Mouse (Mus musculus) liver, embryonic 14.5 days (tissue): ENCODE measurements around the gene Slco4a1. TPM values are rescaled to one million over a fixed set of nuclear protein-coding genes. Genes with fewer than 3 reads are reported as not detected.

Source experiments
- ATAC-seq: fragments of 200-750 bp; cut with Nextera tagmentation; 2 replicates; pipeline ENCODE4 v1.8.0; 2017; ENCODE audit warnings: moderate number of reproducible peaks, mild to moderate bottlenecking, moderate library complexity; ENCODE audit not compliant: insufficient read depth
- DNase-seq, 3 experiments: peaks; one replicate each; pipeline ENCODE4 v3.0.0-alpha.2; 2012 to 2013; ENCODE audit warnings: low read depth in 3 of 3, low spot score in 3 of 3
- H3K27ac ChIP-seq: fragments of 300-500 bp; sonication (generic); 2 replicates; pipeline ENCODE4 v1.5.1; 2014; ENCODE audit warnings: moderate library complexity, mild to moderate bottlenecking, control low read depth, inconsistent platforms
- H3K27me3 ChIP-seq: fragments of 300-500 bp; sonication (generic); 2 replicates; pipeline ENCODE4 v1.6.1; 2014; ENCODE audit warnings: mild to moderate bottlenecking, low read length, moderate library complexity; ENCODE audit not compliant: control insufficient read depth, insufficient read depth
- H3K36me3 ChIP-seq: fragments of 300-500 bp; sonication (generic); replicated peaks from 2 replicates; pipeline ENCODE4 v1.6.1; 2014; ENCODE audit warnings: low read depth; ENCODE audit not compliant: control insufficient read depth, insufficient read depth
- H3K4me1 ChIP-seq, 2 experiments: fragments of 200-500 bp in 1 of 2; fragments of 300-500 bp in 1 of 2; sonication (generic) in 1 of 2; replicated peaks; 2 replicates each; pipeline ENCODE4 v1.6.1; 2012 to 2014; ENCODE audit warnings: antibody characterized with exemption in 1 of 2, inconsistent platforms in 1 of 2, low read length in 1 of 2; ENCODE audit not compliant: control insufficient read depth in 2 of 2, insufficient read depth in 2 of 2
- H3K4me2 ChIP-seq: fragments of 300-500 bp; sonication (generic); 2 replicates; pipeline ENCODE4 v1.6.1; 2014; ENCODE audit warnings: low read depth, mild to moderate bottlenecking, control low read depth, moderate library complexity
- H3K4me3 ChIP-seq, 2 experiments: fragments of 200-500 bp in 1 of 2; fragments of 300-500 bp in 1 of 2; sonication (generic) in 1 of 2; 2 replicates each; pipeline ENCODE4 v1.5.1; 2012 to 2014; ENCODE audit warnings: low read depth in 2 of 2, low read length in 2 of 2, mild to moderate bottlenecking in 2 of 2, control low read depth in 1 of 2, inconsistent platforms in 1 of 2, moderate library complexity in 1 of 2; ENCODE audit not compliant: insufficient read depth in 1 of 2
- H3K9ac ChIP-seq: fragments of 300-500 bp; sonication (generic); replicated peaks from 2 replicates; pipeline ENCODE4 v1.6.1; 2014; ENCODE audit warnings: mild to moderate bottlenecking, control low read depth, moderate library complexity
- H3K9me3 ChIP-seq: fragments of 300-500 bp; sonication (generic); 2 replicates; pipeline ENCODE4 v1.6.1; 2016; ENCODE audit warnings: low read length, mixed read lengths; ENCODE audit not compliant: control insufficient read depth
- CTCF ChIP-seq: IDR thresholded peaks from 2 replicates; pipeline ENCODE4 v1.5.1; 2016; ENCODE audit warnings: antibody characterized with exemption, low read depth, control low read depth
- EP300 ChIP-seq: IDR thresholded peaks from 2 replicates; pipeline ENCODE4 v1.6.1; 2016; ENCODE audit warnings: antibody characterized with exemption, low read depth
- WGBS: fragments of 180-500 bp; shearing (Covaris S2); extraction: QIAGEN DNeasy Blood & Tissue Kit; methylation state at CpG from one replicate; pipeline ENCODE4 v1.1.7; 2014; ENCODE audit not compliant: insufficient replicate concordance; 5-methylcytosine and 5-hydroxymethylcytosine counted together
- polyA plus RNA-seq, 2 experiments: library from polyadenylated mRNA; depleted of rRNA in 1 of 2; stranded (reverse) in 1 of 2; unstranded in 1 of 2; fragments of >200 nt; fragmentation: Nextera tagmentation in 1 of 2; extraction: Ambion mirVana in 1 of 2; gene quantifications; 2 replicates each; pipeline versions ENCODE4 v1.2.1 to v1.2.3; 2012 to 2014

The Slco4a1 gene
- polyA plus RNA-seq, 2 experiments, result 0.28 to 0.65 TPM

DNA sequence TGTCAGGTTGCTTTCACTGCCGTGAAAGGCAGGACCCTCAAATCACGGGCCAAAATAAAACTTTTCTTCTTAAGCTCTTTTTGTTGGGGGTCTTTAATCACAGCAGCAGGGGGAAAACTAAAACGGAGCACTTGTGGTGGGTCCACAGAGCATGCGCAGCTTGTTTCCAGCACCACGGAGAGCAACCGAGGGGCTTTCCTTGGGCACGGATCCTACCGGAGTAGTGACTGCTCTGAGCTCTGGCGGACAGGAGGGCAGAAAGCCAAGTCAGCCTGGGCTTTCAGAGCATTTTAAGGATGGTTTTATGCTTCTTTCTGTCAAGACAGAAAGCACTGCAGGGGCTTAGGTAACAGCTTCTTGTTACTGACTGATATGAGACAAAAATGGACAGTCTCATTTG lies 38.3 kb upstream of the Slco4a1 start:
- no peak overlapping the region for H3K27ac ChIP-seq
- DNase-seq (no peak), ATAC-seq (no peak)
- H3K9ac ChIP-seq, result no peak overlapping the region
- H3K27me3 ChIP-seq, result no peaks in the 10 kb centered on the region
- no peaks in the 10 kb centered on the region for H3K4me1 ChIP-seq
- no peak overlapping the region for H3K4me3 ChIP-seq
- WGBS, result 14% methylated on average over 9 of the region's 9 CpGs
- TF ChIP-seq EP300 (no peak), CTCF (no peak)
- no peaks in the 10 kb centered on the region for H3K36me3 ChIP-seq
- no peaks in the 10 kb centered on the region for H3K9me3 ChIP-seq
- no peak overlapping the region for H3K4me2 ChIP-seq

DNA sequence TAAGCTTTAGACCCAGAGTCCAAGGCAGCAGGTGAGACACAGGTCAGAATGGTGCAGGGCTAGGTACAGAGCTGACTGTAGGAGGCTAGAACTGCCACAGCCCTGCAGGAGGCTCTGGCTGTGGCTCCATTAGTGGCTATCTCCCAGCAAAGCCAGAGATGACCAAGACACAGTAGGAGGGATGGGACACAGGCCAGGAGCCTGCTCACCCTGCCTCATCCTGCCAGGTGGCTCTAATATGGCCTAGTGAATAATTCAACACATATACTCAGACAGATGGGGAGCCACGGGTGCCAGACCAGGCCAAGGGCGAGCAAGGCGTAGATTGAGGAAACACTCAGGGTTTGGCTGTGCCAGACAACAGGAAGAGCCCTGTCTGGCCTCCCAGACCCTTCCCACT lies 35.4 kb upstream of the Slco4a1 start:
- TF ChIP-seq EP300, result no peak
- TF ChIP-seq CTCF, result no peak
- Histone ChIP-seq H3K4me3 (no peak overlapping the region), H3K9ac (no peak overlapping the region), H3K9me3 (no peaks in the 10 kb centered on the region), H3K27ac (no peak overlapping the region), H3K27me3 (no peaks in the 10 kb centered on the region), H3K4me1 (no peaks in the 10 kb centered on the region), H3K36me3 (no peaks in the 10 kb centered on the region), H3K4me2 (no peak overlapping the region)
- DNase-seq (no peak), ATAC-seq (no peak)
- WGBS, result 45% methylated on average over 3 of the region's 3 CpGs

DNA sequence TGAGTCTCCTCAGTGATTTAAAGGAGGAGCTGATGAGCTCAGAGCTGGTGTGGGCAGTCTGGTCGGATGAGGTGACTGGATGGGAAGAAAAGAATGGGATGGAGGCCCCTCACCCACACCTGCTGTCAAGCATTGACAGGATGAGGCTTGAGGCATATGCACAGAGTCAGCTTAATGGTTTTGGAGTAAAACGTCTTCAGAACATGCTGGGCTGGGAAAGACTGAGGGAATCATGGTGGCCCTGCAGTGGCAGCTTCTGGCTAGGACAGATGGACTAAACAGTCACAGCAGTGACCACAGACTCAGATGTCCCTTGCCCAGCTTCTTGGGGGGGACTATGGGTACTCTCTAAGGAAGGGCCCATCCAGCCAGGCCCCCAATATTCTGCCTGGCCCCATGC lies 30.9 kb upstream of the Slco4a1 start:
- TF ChIP-seq CTCF, result no peak
- no peak for TF ChIP-seq EP300
- Histone ChIP-seq H3K4me2 (no peak overlapping the region), H3K27ac (no peak overlapping the region), H3K36me3 (no peaks in the 10 kb centered on the region), H3K4me1 (no peaks in the 10 kb centered on the region), H3K9ac (no peak overlapping the region), H3K27me3 (no peaks in the 10 kb centered on the region), H3K4me3 (no peak overlapping the region), H3K9me3 (no peaks in the 10 kb centered on the region)
- ATAC-seq, result no peak
- 29% methylated on average over 2 of the region's 2 CpGs for WGBS
- DNase-seq, result no peak

DNA sequence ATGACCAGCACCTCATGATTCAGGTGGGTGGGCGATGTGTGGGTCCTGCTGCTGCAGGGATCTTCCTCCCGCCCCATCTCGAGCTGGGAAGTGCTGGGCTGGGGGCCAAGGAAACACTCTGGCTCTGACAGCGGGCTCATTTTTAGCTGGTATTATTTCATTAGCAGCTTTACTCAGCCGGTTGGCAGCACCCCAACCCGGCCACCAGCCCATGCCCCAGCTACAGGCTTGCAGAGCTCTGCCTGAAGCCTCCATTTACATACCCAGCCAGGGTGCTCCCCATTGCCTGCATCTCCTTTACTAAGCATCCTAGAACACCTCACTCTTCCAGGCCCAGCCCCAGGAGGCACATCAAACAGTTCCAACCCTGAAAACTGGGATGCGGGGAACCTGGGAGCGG lies 29.0 kb upstream of the Slco4a1 start:
- no peaks in the 10 kb centered on the region for H3K9me3 ChIP-seq
- H3K27ac ChIP-seq, result no peak overlapping the region
- H3K27me3 ChIP-seq, result no peaks in the 10 kb centered on the region
- no peak for TF ChIP-seq CTCF
- no peak for TF ChIP-seq EP300
- H3K4me2 ChIP-seq, result no peak overlapping the region
- H3K9ac ChIP-seq, result no peak overlapping the region
- no peaks in the 10 kb centered on the region for H3K4me1 ChIP-seq
- DNase-seq (no peak), ATAC-seq (no peak)
- H3K36me3 ChIP-seq, result no peaks in the 10 kb centered on the region
- no peak overlapping the region for H3K4me3 ChIP-seq
- 64% methylated on average over 8 of the region's 8 CpGs for WGBS

DNA sequence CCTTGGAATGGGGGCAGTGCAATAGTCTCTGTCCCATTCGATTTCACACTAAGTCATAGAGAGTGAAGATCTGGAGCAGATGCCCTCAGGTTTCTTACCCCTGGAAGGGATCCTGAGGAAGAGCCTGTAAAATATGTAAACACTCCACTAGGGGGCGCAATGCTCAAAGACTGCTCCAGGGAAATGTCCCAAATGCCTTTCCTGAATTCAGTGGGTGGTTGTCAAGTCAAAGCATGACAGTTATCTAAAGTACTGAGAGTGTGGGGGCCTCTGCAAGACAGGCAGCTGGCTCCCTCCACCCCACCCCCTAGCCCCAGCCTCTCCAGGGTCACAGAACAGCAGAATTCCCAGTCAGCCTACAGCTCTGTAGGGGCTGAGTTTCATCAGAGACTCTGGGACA lies 27.7 kb upstream of the Slco4a1 start:
- DNase-seq (no peak), ATAC-seq (no peak)
- H3K27me3 ChIP-seq, result no peaks in the 10 kb centered on the region
- H3K4me3 ChIP-seq, result no peak overlapping the region
- no peaks in the 10 kb centered on the region for H3K36me3 ChIP-seq
- H3K9ac ChIP-seq, result no peak overlapping the region
- H3K4me1 ChIP-seq, result no peaks in the 10 kb centered on the region
- 17% methylated on average over 2 of the region's 2 CpGs for whole genome bisulfite sequencing
- no peak overlapping the region for H3K27ac ChIP-seq
- TF ChIP-seq EP300 (no peak), CTCF (peak; percentile 58)
- H3K4me2 ChIP-seq, result no peak overlapping the region
- no peaks in the 10 kb centered on the region for H3K9me3 ChIP-seq
